19 mouse cellular contexts compared by ENCODE assay signal in genomic region chr2:159418371-159418940, GRCm38 (mm10).
"Had no signal": no experiment of that assay in that cellular context is flagged by ENCODE, and none has a peak within 500 bp of the region (broad histone marks: within the 10 kb centered on the region; RNA-seq: fewer than 3 reads in every experiment).

No protein-coding gene starts in this region.

- H3K4me3 ChIP-seq: kidney, embryonic 15.5 days; left cerebral cortex, adult 2 months; liver, embryonic 13.5 days; myocyte; neural tube, embryonic 13.5 days; stomach, embryonic 15.5 days had no signal

- H3K27ac ChIP-seq: kidney, embryonic 15.5 days; left cerebral cortex, adult 2 months; liver, embryonic 13.5 days; neural tube, embryonic 13.5 days; stomach, embryonic 15.5 days had no signal

- H3K9me3 ChIP-seq: kidney, embryonic 15.5 days; liver, embryonic 13.5 days; neural tube, embryonic 13.5 days; stomach, embryonic 15.5 days had no signal

- DNase-seq: kidney, adult 8-10 months; kidney, postnatal 10 days; kidney, postnatal 36 days; layer of hippocampus, postnatal 36 days; liver, embryonic 13.5 days; lung, adult 2 months; lung, postnatal 14 days; lung, postnatal 4 days; midbrain, embryonic 14.5 days; right cerebral cortex, adult 18-20 months; right cerebral cortex, postnatal 25 days; spleen, adult 18-20 months; thymus, postnatal 36 days had no signal

- H3K4me2 ChIP-seq: kidney, embryonic 15.5 days; liver, embryonic 13.5 days; midbrain, embryonic 11.5 days; neural tube, embryonic 13.5 days; stomach, embryonic 15.5 days had no signal

- H3K36me3 ChIP-seq: kidney, embryonic 15.5 days; liver, embryonic 13.5 days; neural tube, embryonic 13.5 days; stomach, embryonic 15.5 days had no signal

- H3K4me1 ChIP-seq: liver, embryonic 13.5 days; stomach, embryonic 15.5 days had no signal

- H3K27me3 ChIP-seq: kidney, embryonic 15.5 days; liver, embryonic 13.5 days; neural tube, embryonic 13.5 days; stomach, embryonic 15.5 days had no signal

- H3K9ac ChIP-seq: kidney, embryonic 15.5 days; liver, embryonic 13.5 days; neural tube, embryonic 13.5 days; stomach, embryonic 15.5 days had no signal
